Mouse (Mus musculus) MEL (cell line): ENCODE results near the gene Zer1. TPM values are rescaled to one million over a fixed set of nuclear protein-coding genes. Genes with fewer than 3 reads are reported as not detected.

ENCODE experiments used
- DNase-seq: peaks from one replicate; pipeline ENCODE4 v3.0.0; 2011; ENCODE audit warnings: low read depth, low spot score
- H3K27ac ChIP-seq: 2 replicates; pipeline ENCODE4 v1.5.1; 2012; ENCODE audit warnings: low read depth, mild to moderate bottlenecking, control low read depth, low read length, moderate library complexity; ENCODE audit not compliant: control insufficient read depth
- H3K27me3 ChIP-seq, 2 experiments: fragments of 150-350 bp in 1 of 2; sonication (generic) in 1 of 2; 2 replicates each; pipeline ENCODE4 v1.6.1; 2012; ENCODE audit warnings: low read length in 2 of 2, mild to moderate bottlenecking in 2 of 2, improper control_type of control experiment in 1 of 2, moderate library complexity in 1 of 2; ENCODE audit not compliant: insufficient read depth in 2 of 2, control insufficient read depth in 1 of 2
- H3K36me3 ChIP-seq, 2 experiments: 2 replicates each; pipeline ENCODE4 v1.6.1; 2012 to 2014; ENCODE audit warnings: low read length in 2 of 2, improper control_type of control experiment in 1 of 2, inconsistent platforms in 1 of 2, mild to moderate bottlenecking in 1 of 2; ENCODE audit not compliant: insufficient read depth in 2 of 2, control insufficient read depth in 1 of 2
- H3K4me1 ChIP-seq, 2 experiments: fragments of 150-350 bp in 1 of 2; sonication (generic) in 1 of 2; 2 replicates each; pipeline ENCODE4 v1.6.1; 2012; ENCODE audit warnings: low read length in 2 of 2, improper control_type of control experiment in 1 of 2, mild to moderate bottlenecking in 1 of 2; ENCODE audit not compliant: insufficient read depth in 2 of 2, control insufficient read depth in 1 of 2
- H3K4me3 ChIP-seq, 2 experiments: fragments of 150-350 bp in 1 of 2; sonication (generic) in 1 of 2; 2 replicates each; pipeline ENCODE4 v1.5.1; 2012; ENCODE audit warnings: low read depth in 2 of 2, low read length in 2 of 2, mild to moderate bottlenecking in 2 of 2, moderate library complexity in 2 of 2, control low read depth in 1 of 2, improper control_type of control experiment in 1 of 2; ENCODE audit not compliant: control insufficient read depth in 1 of 2, insufficient read depth in 1 of 2
- H3K79me2 ChIP-seq: 2 replicates; pipeline ENCODE4 v1.6.1; 2012; ENCODE audit warnings: mild to moderate bottlenecking, low read length, moderate library complexity; ENCODE audit not compliant: control insufficient read depth, poor library complexity, insufficient read depth
- H3K9ac ChIP-seq: 2 replicates; pipeline ENCODE4 v1.6.1; 2012; ENCODE audit warnings: low read depth, mild to moderate bottlenecking, control low read depth, low read length, moderate library complexity; ENCODE audit not compliant: control insufficient read depth, poor library complexity, severe bottlenecking
- H3K9me3 ChIP-seq: fragments of 150-350 bp; sonication (generic); replicated peaks from 2 replicates; pipeline ENCODE4 v1.6.1; 2012; ENCODE audit warnings: mild to moderate bottlenecking, low read length, improper control_type of control experiment, moderate library complexity; ENCODE audit not compliant: insufficient read depth
- CHD1 ChIP-seq: IDR thresholded peaks from 2 replicates; pipeline ENCODE4 v1.6.1; 2012; ENCODE audit warnings: low read depth, mild to moderate bottlenecking, inconsistent platforms, low read length, improper control_type of control experiment
- CHD2 ChIP-seq: IDR thresholded peaks from 2 replicates; pipeline ENCODE4 v1.6.1; 2011; ENCODE audit warnings: low read length, improper control_type of control experiment
- CTCF ChIP-seq, 3 experiments: IDR thresholded peaks in 2 of 3; conservative IDR thresholded peaks in 1 of 3; 2 replicates each; pipeline ENCODE4 v1.5.1; 2011 to 2012; ENCODE audit warnings: low read length in 3 of 3, low read depth in 2 of 3, mild to moderate bottlenecking in 2 of 3, improper control_type of control experiment in 1 of 3, inconsistent platforms in 1 of 3, mixed read lengths in 1 of 3, moderate library complexity in 1 of 3; ENCODE audit not compliant: control insufficient read depth in 1 of 3, insufficient read depth in 1 of 3, poor library complexity in 1 of 3, severe bottlenecking in 1 of 3
- E2F4 ChIP-seq: IDR thresholded peaks from 2 replicates; pipeline ENCODE4 v1.6.1; 2011; ENCODE audit warnings: low read depth, low read length, improper control_type of control experiment, borderline replicate concordance
- ELF1 ChIP-seq: IDR thresholded peaks from 2 replicates; pipeline ENCODE4 v1.6.1; 2014; ENCODE audit warnings: low read depth, mild to moderate bottlenecking, inconsistent platforms, low read length, improper control_type of control experiment, moderate library complexity
- EP300 ChIP-seq, 2 experiments: IDR thresholded peaks; 2 replicates each; pipeline ENCODE4 v1.6.1; 2011; ENCODE audit warnings: improper control_type of control experiment in 2 of 2, low read length in 2 of 2, low read depth in 1 of 2, mild to moderate bottlenecking in 1 of 2
- GATA1 ChIP-seq: IDR thresholded peaks from 2 replicates; pipeline ENCODE4 v1.6.1; 2011; ENCODE audit warnings: low read depth, low read length, improper control_type of control experiment
- MAFK ChIP-seq: IDR thresholded peaks from 2 replicates; pipeline ENCODE4 v1.6.1; 2011; ENCODE audit warnings: low read depth, mild to moderate bottlenecking, low read length, improper control_type of control experiment, borderline replicate concordance
- MXI1 ChIP-seq: IDR thresholded peaks from 2 replicates; pipeline ENCODE4 v1.6.1; 2011; ENCODE audit warnings: mild to moderate bottlenecking, low read depth, low read length, improper control_type of control experiment
- NELFE ChIP-seq: IDR thresholded peaks from 2 replicates; pipeline ENCODE4 v1.6.1; 2011; ENCODE audit warnings: low read depth, low read length, improper control_type of control experiment
- NRF1 ChIP-seq: IDR thresholded peaks from 2 replicates; pipeline ENCODE4 v1.6.1; 2014; ENCODE audit warnings: low read depth, mild to moderate bottlenecking, inconsistent platforms, low read length, improper control_type of control experiment, moderate library complexity; ENCODE audit not compliant: poor library complexity, insufficient read depth, severe bottlenecking
- POLR2A ChIP-seq, 2 experiments: IDR thresholded peaks; 2 replicates each; pipeline ENCODE4 v1.6.1; 2011 to 2012; ENCODE audit warnings: low read length in 2 of 2, mild to moderate bottlenecking in 2 of 2, control low read depth in 1 of 2, improper control_type of control experiment in 1 of 2, low read depth in 1 of 2, moderate library complexity in 1 of 2; ENCODE audit not compliant: control insufficient read depth in 1 of 2, insufficient read depth in 1 of 2, poor library complexity in 1 of 2
- RAD21 ChIP-seq: IDR thresholded peaks from 2 replicates; pipeline ENCODE4 v1.6.1; 2011; ENCODE audit warnings: mild to moderate bottlenecking, low read depth, low read length, improper control_type of control experiment
- SIN3A ChIP-seq: IDR thresholded peaks from 2 replicates; pipeline ENCODE4 v1.6.1; 2012; ENCODE audit warnings: low read length, improper control_type of control experiment, inconsistent platforms
- SMC3 ChIP-seq: IDR thresholded peaks from 2 replicates; pipeline ENCODE4 v1.6.1; 2011; ENCODE audit warnings: low read depth, low read length, improper control_type of control experiment
- TAL1 ChIP-seq: IDR thresholded peaks from 2 replicates; pipeline ENCODE4 v1.6.1; 2012; ENCODE audit warnings: mild to moderate bottlenecking, inconsistent platforms, low read length, moderate library complexity, mixed read lengths
- UBTF ChIP-seq: IDR thresholded peaks from 2 replicates; pipeline ENCODE4 v1.6.1; 2012; ENCODE audit warnings: low read depth, mild to moderate bottlenecking, inconsistent platforms, low read length, improper control_type of control experiment, moderate library complexity, borderline replicate concordance; ENCODE audit not compliant: insufficient read depth
- ZC3H11A ChIP-seq: IDR thresholded peaks from 2 replicates; pipeline ENCODE4 v1.6.1; 2012; ENCODE audit warnings: low read depth, mild to moderate bottlenecking, inconsistent platforms, low read length, improper control_type of control experiment
- ZKSCAN1 ChIP-seq: IDR thresholded peaks from 2 replicates; pipeline ENCODE4 v1.6.1; 2012; ENCODE audit warnings: low read depth, mild to moderate bottlenecking, inconsistent platforms, low read length, improper control_type of control experiment, moderate library complexity
- ZMIZ1 ChIP-seq: IDR thresholded peaks from 2 replicates; pipeline ENCODE4 v1.6.1; 2012; ENCODE audit warnings: low read depth, mild to moderate bottlenecking, inconsistent platforms, low read length, improper control_type of control experiment, moderate library complexity
- polyA plus RNA-seq, 2 experiments: library from polyadenylated mRNA; stranded (reverse) in 1 of 2; unstranded in 1 of 2; fragments of >175 nt in 1 of 2; fragments of >200 nt in 1 of 2; gene quantifications; 2 replicates each; pipeline versions ENCODE4 v1.2.1 to v1.2.4; 2012; ENCODE audit warnings: low replicate concordance in 2 of 2, low read depth in 1 of 2; ENCODE audit not compliant: insufficient read length in 2 of 2, insufficient read depth in 1 of 2, missing spikeins in 1 of 2
- total RNA-seq: library from RNA; depleted of rRNA; stranded (reverse); fragments of 300-350 nt; gene quantifications from 2 replicates; pipeline ENCODE4 v1.2.3, GENCODE M21; 2012

The Zer1 gene
- total and polyA plus RNA-seq, 3 experiments, result 3.9 to 14.0 TPM; not detected in 1

DNA sequence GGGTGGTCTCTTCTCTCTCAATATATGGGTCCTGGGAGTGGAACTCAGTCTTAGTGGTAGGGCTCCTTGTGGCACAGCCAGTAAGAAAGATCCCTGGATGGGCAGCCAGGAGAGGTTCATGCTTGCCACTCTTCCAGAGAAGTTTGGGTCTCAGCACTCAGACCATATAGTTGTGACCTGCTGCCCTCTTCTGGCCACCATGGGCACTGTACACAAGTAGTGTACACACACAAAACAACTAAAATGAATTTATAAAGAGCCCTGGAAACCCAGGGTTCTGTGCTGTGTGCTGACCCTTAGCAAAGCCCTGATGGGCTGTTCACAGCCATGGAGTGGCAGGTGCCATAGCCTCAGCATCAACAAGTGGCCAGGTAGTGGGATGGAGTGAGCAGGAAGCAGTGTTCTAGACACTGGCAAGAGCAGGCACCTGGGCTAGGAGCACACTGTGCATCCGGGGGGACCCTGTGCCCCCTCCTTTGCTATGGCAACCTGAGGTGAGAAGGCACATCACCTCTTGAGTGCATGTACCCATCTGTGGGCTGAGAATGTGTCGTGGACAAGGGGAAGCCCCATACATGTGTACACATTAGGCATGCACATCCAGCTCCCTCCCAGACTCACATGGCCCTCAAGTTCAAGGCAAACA lies 28.4 kb downstream of the Zer1 start:
- Histone ChIP-seq H3K27me3 (no peaks in the 10 kb centered on the region), H3K4me1 (peaks cover 0 to 16% of the 10 kb centered on the region in 2 experiments; a peak in 2 of 4 replicates), H3K9ac (no peak overlapping the region), H3K79me2 (peaks cover 20% of the 10 kb centered on the region), H3K4me3 (no peak overlapping the region), H3K36me3 (peaks cover 0 to 6% of the 10 kb centered on the region in 2 experiments; a peak in 1 of 4 replicates), H3K9me3 (no peaks in the 10 kb centered on the region), H3K27ac (no peak overlapping the region)
- peak; percentile 76 for DNase-seq
- no peak for TF ChIP-seq TAL1
- no peak for TF ChIP-seq MXI1
- peak in 1 of 2 experiments; percentile 46; a peak in 2 of 4 replicates for TF ChIP-seq POLR2A (IDR thresholded peaks at IDR 0.05; ENCODE audit: control insufficient read depth in 1 of 2, insufficient read depth in 1 of 2, low read depth in 1 of 2, low read length in 2 of 2, poor library complexity in 1 of 2)
- TF ChIP-seq GATA1, result no peak
- peak; percentile 64 to 79 (median 74) for TF ChIP-seq CTCF (IDR thresholded peaks at IDR 0.05 in 2 of 3, conservative IDR thresholded peaks at IDR 0.05 in 1 of 3; ENCODE audit: control insufficient read depth in 1 of 3, insufficient read depth in 1 of 3, low read depth in 2 of 3, low read length in 3 of 3, poor library complexity in 1 of 3, severe bottlenecking in 1 of 3)
- TF ChIP-seq MAFK, result no peak
- TF ChIP-seq ZC3H11A, result peak; percentile 57; the same call in 1 of the 2 replicates
- no peak for TF ChIP-seq UBTF
- peak; percentile 72 for TF ChIP-seq SMC3
- TF ChIP-seq CHD2, result no peak
- TF ChIP-seq SIN3A, result 0 out of 2 replicates have a peak, but pooled peaks have one; percentile 33
- TF ChIP-seq E2F4, result no peak
- TF ChIP-seq EP300 (IDR thresholded peaks at IDR 0.05; ENCODE audit: low read depth in 1 of 2, low read length in 2 of 2), result no peak
- TF ChIP-seq CHD1, result no peak
- no peak for TF ChIP-seq NELFE
- TF ChIP-seq ELF1, result no peak
- no peak for TF ChIP-seq ZKSCAN1
- TF ChIP-seq RAD21, result peak; percentile 72

DNA sequence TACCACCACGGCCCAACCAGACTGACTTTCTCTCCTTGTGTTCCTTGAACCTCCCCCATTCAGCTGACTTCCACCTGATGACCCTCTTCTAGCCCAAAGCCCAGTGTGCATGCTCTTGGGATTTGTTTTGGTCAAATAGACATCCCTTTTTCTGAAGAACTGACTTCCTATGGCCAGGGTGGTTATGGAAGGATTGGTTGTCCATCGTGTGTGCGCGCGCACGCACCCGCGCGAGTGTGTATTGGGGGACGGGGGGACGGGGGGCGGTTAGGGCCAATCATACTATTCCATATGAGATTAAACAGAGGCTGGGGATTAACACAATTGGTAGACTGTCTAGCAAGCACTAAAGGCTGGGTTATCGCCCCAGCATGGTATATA lies 30.2 kb downstream of the Zer1 start:
- H3K9ac ChIP-seq, result peak overlapping the region; percentile 85
- DNase-seq, result peak; percentile 80
- H3K9me3 ChIP-seq, result no peaks in the 10 kb centered on the region
- peaks cover 20% of the 10 kb centered on the region for H3K79me2 ChIP-seq
- H3K4me1 ChIP-seq, result peaks cover 0 to 16% of the 10 kb centered on the region in 2 experiments; a peak in 2 of 4 replicates
- H3K27me3 ChIP-seq, result no peaks in the 10 kb centered on the region
- TF ChIP-seq ELF1, result no peak
- peak in 1 of 2 experiments; percentile 30; a peak in 2 of 4 replicates for TF ChIP-seq POLR2A (IDR thresholded peaks at IDR 0.05; ENCODE audit: control insufficient read depth in 1 of 2, insufficient read depth in 1 of 2, low read depth in 1 of 2, low read length in 2 of 2, poor library complexity in 1 of 2)
- peak; percentile 81 for TF ChIP-seq ZMIZ1
- TF ChIP-seq NRF1, result peak; percentile 57
- H3K36me3 ChIP-seq, result peaks cover 0 to 6% of the 10 kb centered on the region in 2 experiments; a peak in 1 of 4 replicates
- peak overlapping the region; percentile 74 for H3K27ac ChIP-seq
- peak overlapping the region; percentile 79 to 82 for H3K4me3 ChIP-seq
